ENCODE assay signal across 8 mouse cellular contexts in genomic region chr10:115312732-115313131, GRCm38 (mm10). TPM values are rescaled to one million over a fixed set of nuclear protein-coding genes. Genes with fewer than 3 reads are reported as not detected.
DNase-seq lines count a peak whose midpoint lies in the region; ATAC-seq and TF ChIP-seq lines count a peak whose summit lies in the region.

No protein-coding gene starts in this region.

- 0 out of 2 replicates have a peak overlapping the region, but pooled peaks have one; percentile 2 for H3K4me2 ChIP-seq in lung, postnatal 0 days (replicated peaks; ENCODE audit: low read depth, low read length)
- no peak overlapping the region for H3K4me2 ChIP-seq in neural tube, embryonic 14.5 days (ENCODE audit: low read depth, low read length)

- ATAC-seq in lung, postnatal 0 days = no peak; the same call in 1 of the 2 replicates
- no peak for ATAC-seq in neural tube, embryonic 14.5 days (ENCODE audit: low read depth)

- no peak overlapping the region for H3K4me3 ChIP-seq in lung, postnatal 0 days (ENCODE audit: low read depth, low read length)
- 0 out of 2 replicates have a peak overlapping the region, but pooled peaks have one; percentile 8 for H3K4me3 ChIP-seq in neural tube, embryonic 14.5 days (ENCODE audit: low read depth, low read length)

- no peak for TF ChIP-seq CTCF in lung, postnatal 0 days (IDR thresholded peaks at IDR 0.05)

- peak; percentile 46 for DNase-seq in lung, postnatal 0 days (ENCODE audit: low spot score)
- DNase-seq in lung, postnatal 14 days = no peak
- peak; percentile 20 for DNase-seq in embryo, embryonic 9.5 days (ENCODE audit: extremely low spot score)
- DNase-seq in induced T-regulatory cell, adult 2 months (ENCODE audit: low read depth) = peak; percentile 25
- DNase-seq in layer of hippocampus, adult 9-11 months = no peak
- DNase-seq in urinary bladder, postnatal 14 days (ENCODE audit: low spot score) = no peak
- DNase-seq in layer of hippocampus, adult 18-20 months (ENCODE audit: low spot score in 2 of 2) = no peak

- no peak overlapping the region for H3K9ac ChIP-seq in lung, postnatal 0 days (replicated peaks; ENCODE audit: low read depth)
- H3K9ac ChIP-seq in neural tube, embryonic 14.5 days (replicated peaks; ENCODE audit: low read depth, low read length) = no peak overlapping the region

- peaks cover 15% of the 10 kb centered on the region; the same call in 1 of the 2 replicates for H3K4me1 ChIP-seq in lung, postnatal 0 days (ENCODE audit: insufficient read depth, low read depth, low read length)
- peaks cover 20% of the 10 kb centered on the region for H3K4me1 ChIP-seq in neural tube, embryonic 14.5 days (ENCODE audit: control insufficient read depth, insufficient read depth, low read length)

- no peaks in the 10 kb centered on the region for H3K36me3 ChIP-seq in lung, postnatal 0 days (ENCODE audit: insufficient read depth, low read length)
- no peaks in the 10 kb centered on the region for H3K36me3 ChIP-seq in neural tube, embryonic 14.5 days (ENCODE audit: control insufficient read depth, insufficient read depth, low read length)

- WGBS in lung, postnatal 0 days = 29% methylated on average over 3 of the region's 3 CpGs
- WGBS in neural tube, embryonic 14.5 days = 61% methylated on average over 3 of the region's 3 CpGs

- peak; percentile 24; the same call in 1 of the 2 replicates for TF ChIP-seq EP300 in lung, postnatal 0 days (IDR thresholded peaks at IDR 0.05)

- H3K27me3 ChIP-seq in lung, postnatal 0 days (replicated peaks; ENCODE audit: insufficient read depth, low read length) = no peaks in the 10 kb centered on the region
- H3K27me3 ChIP-seq in neural tube, embryonic 14.5 days (ENCODE audit: control insufficient read depth, insufficient read depth, low read length) = no peaks in the 10 kb centered on the region; the same call in 1 of the 2 replicates

- H3K9me3 ChIP-seq in lung, postnatal 0 days (ENCODE audit: low read length) = no peaks in the 10 kb centered on the region
- H3K9me3 ChIP-seq in neural tube, embryonic 14.5 days (ENCODE audit: control insufficient read depth, low read length) = no peaks in the 10 kb centered on the region

- H3K27ac ChIP-seq in lung, postnatal 0 days (ENCODE audit: low read length) = peak overlapping the region; percentile 33
- H3K27ac ChIP-seq in neural tube, embryonic 14.5 days (ENCODE audit: low read depth, low read length) = no peak overlapping the region

RNA-seq across cellular contexts. Expression of gene Rab21, which starts 2.7 kb away (rescaled TPM):
- polyA plus RNA-seq in lung, postnatal 0 days (2015; fragmentation: Nextera tagmentation; extraction: Ambion mirVana) = 9.1 and 10.1 TPM in 2 replicates
- polyA plus RNA-seq in neural tube, embryonic 14.5 days (2014; fragmentation: Nextera tagmentation; extraction: Ambion mirVana) = 13.8 and 15.4 TPM in 2 replicates
- total RNA-seq in layer of hippocampus, adult 18-20 months (2021) = 10 to 100 TPM; 58.1 to 58.4 TPM

RNA-seq across cellular contexts. Expression of gene Tmem19, which starts 49.6 kb away (rescaled TPM):
- polyA plus RNA-seq in lung, postnatal 0 days (2015; fragmentation: Nextera tagmentation; extraction: Ambion mirVana) = 26.0 and 31.1 TPM in 2 replicates
- polyA plus RNA-seq in neural tube, embryonic 14.5 days (2014; fragmentation: Nextera tagmentation; extraction: Ambion mirVana) = 39.3 and 42.1 TPM in 2 replicates
- total RNA-seq in layer of hippocampus, adult 18-20 months (2021) = 10 to 100 TPM; 37.9 to 39.6 TPM

Comparison
In these comparisons a context has a peak if more than half of its experiments do, and no peak if none do; other contexts are left out.
1. DNase-seq: peak in lung, postnatal 0 days (single experiment), embryo, embryonic 9.5 days (single experiment) and induced T-regulatory cell, adult 2 months (single experiment); none in lung, postnatal 14 days (single experiment), layer of hippocampus, adult 9-11 months (single experiment), urinary bladder, postnatal 14 days (single experiment) and layer of hippocampus, adult 18-20 months (0 of 2).